Mouse (Mus musculus): ENCODE data around the gene Cdk6. TPM values are rescaled to one million over a fixed set of nuclear protein-coding genes. Genes with fewer than 3 reads are reported as not detected.
A peak's percentile ranks its signal among the peaks of the same experiment; 100 is the strongest.

Gene Cdk6
- total and polyA plus RNA-seq, 3 experiments = 40.4 to 171 (median 50.8) TPM

DNA sequence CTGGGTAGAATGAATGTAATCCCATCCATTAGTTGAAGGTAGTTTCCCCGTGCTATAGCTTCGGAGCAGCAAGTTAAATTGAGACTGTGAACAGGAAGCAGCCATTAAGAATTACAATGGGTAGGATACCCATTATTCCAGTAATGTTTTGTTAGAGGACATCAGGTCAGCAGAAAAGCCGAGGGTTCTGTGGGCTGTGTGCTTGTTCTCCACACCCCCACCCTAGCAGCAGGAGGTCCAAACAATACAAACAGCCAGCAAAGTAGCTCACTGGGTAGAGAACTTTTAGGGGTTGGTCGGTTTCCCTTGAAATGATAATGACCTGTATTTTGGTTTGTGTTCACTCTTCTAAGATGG, 45.4 kb downstream of the Cdk6 start (continued):
- TF ChIP-seq TCF12 (IDR thresholded peaks at IDR 0.05; ENCODE audit: low read depth, low read length) (no peak), MAFK (IDR thresholded peaks at IDR 0.05; ENCODE audit: insufficient replicate concordance, low read length) (no peak)

DNA sequence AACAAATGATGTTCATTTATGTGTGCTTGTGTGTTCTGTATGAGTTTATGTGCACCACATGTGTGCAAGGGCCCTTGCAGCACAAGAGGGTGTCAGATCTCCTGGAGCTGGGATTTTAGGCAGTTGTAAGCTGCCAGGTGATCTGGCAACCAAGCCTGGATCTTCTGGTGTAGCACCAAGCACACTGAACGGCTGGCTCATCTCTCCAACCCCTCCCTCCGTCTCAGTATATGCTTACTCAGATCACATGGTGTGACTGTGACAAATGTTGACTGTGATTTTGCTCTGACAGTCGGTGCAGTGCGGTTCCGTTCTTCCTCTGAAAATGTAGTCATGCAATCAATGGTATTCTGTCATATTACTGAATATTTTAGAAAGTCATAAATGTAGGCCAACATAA, 45.9 kb downstream of the Cdk6 start:
- in situ Hi-C loops (cut with MboI; ENCODE audit: low pct_ligation_motif_present, low pct_unique_long_range_greater_than_20kb, low sequenced_read_pairs) = no loop called here
- TF ChIP-seq SMC3 (IDR thresholded peaks at IDR 0.05; ENCODE audit: low read depth, low read length) (no peak; the same call in 1 of the 2 replicates), JUN (IDR thresholded peaks at IDR 0.05; ENCODE audit: insufficient read depth, low read depth, low read length) (no peak), MAX (IDR thresholded peaks at IDR 0.05; ENCODE audit: low read length) (0 out of 2 replicates have a peak, but pooled peaks have one; percentile 31)
- Histone ChIP-seq H3K27me3 (replicated peaks) (no peaks in the 10 kb centered on the region), H3K4me3 (replicated peaks in 1 of 3; ENCODE audit: low read depth in 2 of 3, low read length in 2 of 3, poor library complexity in 1 of 3) (no peak overlapping the region), H3K36me3 (replicated peaks in 1 of 2; ENCODE audit: control insufficient read depth in 1 of 2, insufficient read depth in 1 of 2, low read length in 1 of 2) (peaks cover 32 to 63% of the 10 kb centered on the region in 2 experiments), H3K9me3 (replicated peaks; ENCODE audit: low read length) (no peaks in the 10 kb centered on the region), H3K4me2 (ENCODE audit: insufficient read depth, low read depth, poor library complexity, severe bottlenecking) (no peak overlapping the region), H3K79me2 (replicated peaks; ENCODE audit: control insufficient read depth, extremely low read depth, insufficient read depth, poor library complexity, severe bottlenecking) (peaks cover 83% of the 10 kb centered on the region), H3K4me1 (ENCODE audit: control insufficient read depth in 1 of 2, insufficient read depth in 2 of 2) (peaks cover 21 to 55% of the 10 kb centered on the region in 2 experiments), H3K27ac (ENCODE audit: insufficient read depth, low read depth) (peak overlapping the region; percentile 29; the same call in 1 of the 2 replicates), H3K9ac (ENCODE audit: insufficient read depth, low read depth) (no peak overlapping the region)
- DNase-seq (ENCODE audit: extremely low read depth) = no peak
- dilution Hi-C loops (cut with MboI; ENCODE audit: extremely low pct_ligation_motif_present, extremely low pct_unique_long_range_greater_than_20kb, low sequenced_read_pairs) = no loop called here

DNA sequence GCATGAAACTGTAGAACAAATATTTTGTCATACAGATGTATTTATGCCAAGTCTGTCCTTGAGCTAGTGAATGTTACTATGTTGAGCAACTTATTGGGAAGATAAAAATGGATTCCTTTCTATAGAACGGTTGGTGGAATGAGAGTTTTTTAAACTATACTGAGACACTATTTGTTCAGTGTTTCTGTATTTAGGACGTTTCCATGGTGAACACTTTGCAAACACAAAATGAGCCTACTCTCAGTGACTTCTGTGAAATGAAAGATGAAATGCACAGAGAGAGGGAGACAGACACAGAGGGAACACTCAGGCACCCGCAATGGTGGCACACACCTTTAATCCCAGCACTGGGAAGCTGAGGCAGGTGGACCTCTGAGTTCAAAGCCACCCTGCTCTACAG, 51.6 kb downstream of the Cdk6 start:
- no peaks in the 10 kb centered on the region for H3K9me3 ChIP-seq (replicated peaks; ENCODE audit: low read length)
- H3K27ac ChIP-seq (ENCODE audit: insufficient read depth, low read depth) = no peak overlapping the region
- peaks cover 4 to 17% of the 10 kb centered on the region in 2 experiments; a peak in 2 of 4 replicates for H3K4me1 ChIP-seq (ENCODE audit: control insufficient read depth in 1 of 2, insufficient read depth in 2 of 2)
- DNase-seq (ENCODE audit: extremely low read depth) = no peak
- TF ChIP-seq CHD2 (IDR thresholded peaks at IDR 0.05; ENCODE audit: low read length) (no peak), ZNF384 (IDR thresholded peaks at IDR 0.05; ENCODE audit: low read depth, low read length) (no peak), JUN (IDR thresholded peaks at IDR 0.05; ENCODE audit: insufficient read depth, low read depth, low read length) (no peak), USF2 (conservative IDR thresholded peaks at IDR 0.05; ENCODE audit: low read depth, low read length) (no peak), ZC3H11A (IDR thresholded peaks at IDR 0.05; ENCODE audit: low read depth, low read length) (no peak), RCOR1 (conservative IDR thresholded peaks at IDR 0.05; ENCODE audit: low read depth, low read length) (no peak), KAT2A (IDR thresholded peaks at IDR 0.05; ENCODE audit: insufficient replicate concordance, low read length) (no peak), BHLHE40 (IDR thresholded peaks at IDR 0.05; ENCODE audit: low read depth, low read length) (no peak), ELF1 (IDR thresholded peaks at IDR 0.05; ENCODE audit: low read depth, low read length) (no peak), HCFC1 (IDR thresholded peaks at IDR 0.05; ENCODE audit: low read depth, low read length) (no peak), SMC3 (IDR thresholded peaks at IDR 0.05; ENCODE audit: low read depth, low read length) (no peak), JUND (conservative IDR thresholded peaks at IDR 0.05; ENCODE audit: low read depth, low read length) (no peak), NRF1 (IDR thresholded peaks at IDR 0.05; ENCODE audit: low read depth, low read length) (no peak), MEF2A (IDR thresholded peaks at IDR 0.05; ENCODE audit: borderline replicate concordance, low read depth, low read length) (no peak), CTCF (conservative IDR thresholded peaks at IDR 0.05 in 1 of 2, IDR thresholded peaks at IDR 0.05 in 1 of 2; ENCODE audit: low read depth in 2 of 2, low read length in 2 of 2) (no peak), IRF4 (IDR thresholded peaks at IDR 0.05; ENCODE audit: low read depth, low read length) (no peak), ZKSCAN1 (IDR thresholded peaks at IDR 0.05; ENCODE audit: borderline replicate concordance, low read depth, low read length) (no peak), SIN3A (IDR thresholded peaks at IDR 0.05; ENCODE audit: low read length) (no peak)
- H3K79me2 ChIP-seq (replicated peaks; ENCODE audit: control insufficient read depth, extremely low read depth, insufficient read depth, poor library complexity, severe bottlenecking) = peaks cover 78% of the 10 kb centered on the region
- no peak overlapping the region for H3K4me2 ChIP-seq (ENCODE audit: insufficient read depth, low read depth, poor library complexity, severe bottlenecking)
- H3K27me3 ChIP-seq (replicated peaks) = no peaks in the 10 kb centered on the region
- no peak overlapping the region for H3K4me3 ChIP-seq (replicated peaks in 1 of 3; ENCODE audit: low read depth in 2 of 3, low read length in 2 of 3, poor library complexity in 1 of 3)
- no peak overlapping the region for H3K9ac ChIP-seq (ENCODE audit: insufficient read depth, low read depth)
- dilution Hi-C loops (cut with MboI; ENCODE audit: extremely low pct_ligation_motif_present, extremely low pct_unique_long_range_greater_than_20kb, low sequenced_read_pairs) = no loop called here
- H3K36me3 ChIP-seq (replicated peaks in 1 of 2; ENCODE audit: control insufficient read depth in 1 of 2, insufficient read depth in 1 of 2, low read length in 1 of 2) = peaks cover 56 to 90% of the 10 kb centered on the region in 2 experiments
- in situ Hi-C loops (cut with MboI; ENCODE audit: low pct_ligation_motif_present, low pct_unique_long_range_greater_than_20kb, low sequenced_read_pairs) = no loop called here

All from CH12.LX (cell line).